Mouse (Mus musculus): ENCODE data around the gene Gabbr2.

The Gabbr2 gene

GRCm38 (mm10) chr4:46752306-46752705, 239.4 kb downstream of the Gabbr2 start:
- DNase-seq = no peak

GRCm38 (mm10) chr4:46749015-46749414, 242.7 kb downstream of the Gabbr2 start:
- no peak for DNase-seq

DNA sequence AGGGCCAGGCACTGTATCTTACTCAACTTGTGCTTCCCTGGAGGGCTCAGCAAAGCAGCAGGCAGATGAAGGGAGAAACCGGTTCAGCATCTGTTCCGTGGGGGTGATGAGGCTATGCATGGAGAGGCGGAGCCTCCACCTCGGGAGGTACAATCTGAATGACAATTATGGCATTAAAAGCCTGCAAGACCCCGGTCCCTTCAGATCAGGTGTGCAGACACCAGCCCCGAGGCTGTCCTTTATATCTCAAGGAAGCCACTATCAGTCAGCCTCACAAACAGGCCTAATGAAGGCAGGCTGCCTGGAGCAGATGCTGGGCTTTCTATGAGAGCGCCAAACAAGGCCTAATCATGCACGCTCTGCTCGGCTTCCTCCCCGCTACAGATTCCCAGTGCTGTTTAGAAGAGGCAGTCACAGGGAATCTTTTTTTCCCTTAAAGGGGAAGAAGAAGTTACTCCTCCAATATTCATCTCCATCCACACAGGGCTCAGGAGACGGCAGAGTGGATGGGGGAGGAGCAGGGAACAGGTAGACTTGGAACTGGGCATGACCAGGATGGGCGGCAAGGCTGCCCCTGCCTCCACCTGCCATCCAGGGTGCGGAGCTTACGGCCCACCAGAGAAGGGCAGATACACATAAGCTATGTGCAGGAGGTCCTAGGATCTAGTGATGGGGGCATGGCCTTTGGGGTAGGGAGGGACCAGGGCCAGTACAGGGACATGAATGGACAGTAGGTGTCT, 244.5 kb downstream of the Gabbr2 start:
- DNase-seq = no peak

- no peak for DNase-seq
Measured at GRCm38 (mm10) chr4:46745536-46745935, 246.1 kb downstream of the Gabbr2 start.

- DNase-seq = no peak
Measured at GRCm38 (mm10) chr4:46744583-46745155, 247.0 kb downstream of the Gabbr2 start.

DNA sequence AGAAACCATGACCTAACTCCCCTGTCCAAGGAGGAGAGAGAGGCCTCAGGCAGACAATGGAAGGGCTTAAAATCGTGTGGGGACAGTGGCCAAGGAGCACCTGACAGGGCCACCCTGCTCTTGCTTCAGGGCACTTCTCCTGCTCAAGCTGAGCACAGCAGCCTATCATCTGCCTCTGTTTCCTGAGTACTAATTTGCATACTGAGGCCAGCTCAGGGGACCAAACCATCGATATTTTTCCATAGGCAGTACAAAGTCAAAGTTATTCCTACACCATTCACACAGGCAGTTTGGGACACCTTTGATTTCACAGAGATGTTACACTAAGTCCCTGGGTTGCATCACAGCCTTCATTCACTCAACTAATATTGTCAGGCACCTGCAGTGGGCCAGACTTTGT, 249.1 kb downstream of the Gabbr2 start:
- DNase-seq = no peak

DNA sequence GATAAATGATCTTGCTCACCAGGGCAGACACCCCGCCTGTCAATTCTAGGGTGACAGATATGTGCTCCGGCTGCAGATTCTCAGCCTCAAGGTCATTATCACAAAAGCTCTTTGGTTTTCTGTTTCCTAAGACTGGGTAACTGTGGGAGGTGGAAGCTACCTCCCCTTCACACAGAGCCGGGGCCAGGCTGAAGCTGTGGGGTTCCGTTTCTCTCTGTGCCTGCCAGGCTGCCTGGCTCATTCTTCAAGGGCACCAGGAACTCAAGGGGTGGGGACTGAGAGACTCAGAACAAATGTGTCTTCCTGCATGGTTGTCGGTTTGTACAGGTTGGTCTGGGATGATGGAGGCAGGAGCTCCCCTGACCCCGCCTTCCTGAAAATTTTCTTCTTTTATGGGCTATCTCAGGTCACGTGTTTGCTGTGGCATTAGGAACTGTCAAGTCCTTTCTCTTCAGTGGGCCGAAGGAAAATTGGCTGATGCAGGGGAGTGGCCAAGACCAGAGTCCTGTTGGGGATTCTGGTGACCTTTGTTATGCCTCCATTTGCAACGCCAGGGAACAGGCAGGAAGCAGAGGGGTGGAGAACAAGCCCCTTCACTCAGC, 254.7 kb downstream of the Gabbr2 start:
- DNase-seq = no peak

DNA sequence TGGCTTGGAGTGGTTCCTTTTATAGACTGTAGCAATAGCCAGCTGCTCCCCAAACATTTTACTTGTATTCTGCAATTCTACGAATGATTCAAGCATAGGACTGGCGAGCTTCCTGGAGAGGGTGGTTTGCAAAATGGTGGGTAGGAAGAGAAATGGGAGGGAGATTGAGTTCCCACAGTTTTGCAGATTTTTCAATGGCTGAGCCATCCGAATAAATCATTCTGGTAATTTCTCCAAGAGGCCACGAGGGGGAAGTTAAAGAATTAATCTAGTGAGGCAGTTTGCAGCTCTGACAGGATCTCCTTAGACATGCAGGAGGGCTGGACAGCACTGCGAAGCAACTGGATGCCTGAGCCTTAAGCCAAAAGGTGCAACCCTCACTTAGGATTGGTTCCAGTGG, 256.8 kb downstream of the Gabbr2 start:
- peak; percentile 11 for DNase-seq

GRCm38 (mm10) chr4:46731590-46731989, 260.1 kb downstream of the Gabbr2 start:
- peak; percentile 11 for DNase-seq

GRCm38 (mm10) chr4:46729306-46730042, 262.2 kb downstream of the Gabbr2 start:
- DNase-seq = no peak

DNA sequence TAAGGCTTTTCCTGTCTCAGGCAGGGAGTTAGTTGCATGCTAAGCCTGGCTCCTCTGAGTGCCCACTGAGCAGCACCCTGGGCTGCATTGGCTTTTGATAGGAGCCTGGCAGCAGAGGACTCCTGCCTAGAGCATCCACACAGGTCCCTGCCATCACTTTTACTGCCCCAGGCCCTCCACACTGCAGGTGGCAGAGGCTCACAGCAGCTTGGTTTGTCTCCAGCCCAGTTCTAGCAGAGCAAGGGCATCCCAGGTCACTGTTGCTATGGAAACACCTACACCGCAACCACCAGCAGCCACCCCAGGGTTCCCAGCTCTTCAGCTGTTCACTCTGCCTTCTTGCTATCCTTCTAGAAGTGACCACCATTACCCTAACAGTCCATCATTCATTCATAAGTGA, 263.4 kb downstream of the Gabbr2 start:
- peak; percentile 9 for DNase-seq

DNA sequence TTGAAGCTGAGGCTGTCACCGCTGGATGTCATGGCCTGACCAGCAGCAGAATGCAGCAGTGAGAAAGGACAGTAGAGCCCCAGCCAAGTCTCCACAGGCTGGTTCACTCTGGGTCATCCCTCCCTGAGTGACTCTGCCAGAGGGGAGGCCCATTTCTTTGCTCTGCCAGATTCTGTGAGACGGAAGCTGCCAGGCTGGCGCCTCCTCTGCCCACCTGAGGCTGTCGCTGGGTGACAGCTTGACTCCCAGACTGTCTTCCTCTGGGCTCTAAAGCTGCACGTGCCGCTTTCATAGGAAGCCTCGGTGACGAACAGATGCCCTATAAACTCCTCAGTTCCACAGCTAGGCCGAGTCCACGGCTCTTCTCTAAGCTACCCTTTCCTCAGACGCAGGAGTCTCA, 264.5 kb downstream of the Gabbr2 start:
- DNase-seq = no peak

DNA sequence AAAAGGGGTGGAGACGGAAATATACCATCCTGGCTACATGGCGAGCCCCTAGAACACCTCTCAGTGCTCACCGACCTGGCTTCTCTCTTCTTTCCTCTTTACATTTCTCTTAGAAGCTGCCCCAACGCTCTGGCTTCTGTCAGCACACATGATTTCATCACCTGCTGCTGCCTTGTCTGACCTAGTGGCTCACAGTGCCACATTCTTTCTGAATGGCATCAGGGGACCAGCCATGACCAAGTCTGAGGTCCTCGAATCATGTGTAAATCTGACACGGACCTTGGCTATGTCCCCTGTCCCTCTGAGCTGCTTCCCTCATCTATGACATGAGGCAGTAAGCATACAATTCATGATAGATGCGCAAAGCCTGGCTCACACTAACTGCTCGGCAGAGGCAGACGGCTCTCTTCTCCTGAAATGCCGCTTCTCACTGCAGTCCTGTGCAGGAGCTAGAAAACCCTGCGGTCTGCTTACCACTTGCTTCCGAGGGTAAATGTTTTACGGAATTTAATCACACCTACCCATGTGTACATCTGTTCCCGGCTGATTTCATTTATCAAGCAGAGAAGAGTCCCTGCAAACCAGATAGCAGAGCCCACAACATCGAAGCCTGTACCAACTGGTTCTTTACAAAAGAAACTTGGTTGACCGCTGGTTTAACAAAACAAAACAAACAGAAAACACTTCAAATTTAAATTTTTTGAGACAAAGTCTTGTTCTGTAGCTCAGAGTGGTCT, 270.7 kb downstream of the Gabbr2 start:
- DNase-seq = no peak

GRCm38 (mm10) chr4:46720070-46720469, 271.6 kb downstream of the Gabbr2 start:
- DNase-seq = peak; percentile 18

DNA sequence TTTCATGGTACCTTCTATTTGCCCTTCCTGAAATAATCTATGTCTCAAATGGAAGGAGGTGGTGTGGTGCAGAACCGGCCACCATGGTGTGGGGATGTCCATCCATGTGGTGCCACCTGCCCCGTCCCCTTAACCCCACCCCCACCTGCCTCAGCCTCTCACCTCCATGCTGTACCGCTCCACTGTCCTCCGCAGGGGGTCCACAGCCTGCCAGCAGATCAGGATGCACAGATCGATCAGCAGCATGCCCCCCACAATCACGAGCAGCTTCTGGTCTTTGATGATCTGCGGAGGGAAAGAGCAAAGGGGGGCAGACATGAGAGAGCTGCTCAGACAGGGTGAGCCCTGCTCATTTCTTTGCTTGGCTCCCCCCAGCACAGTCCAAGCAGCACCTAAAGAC, 273.0 kb downstream of the Gabbr2 start:
- no peak for DNase-seq

GRCm38 (mm10) chr4:46717156-46717555, 274.5 kb downstream of the Gabbr2 start:
- DNase-seq = no peak

DNA sequence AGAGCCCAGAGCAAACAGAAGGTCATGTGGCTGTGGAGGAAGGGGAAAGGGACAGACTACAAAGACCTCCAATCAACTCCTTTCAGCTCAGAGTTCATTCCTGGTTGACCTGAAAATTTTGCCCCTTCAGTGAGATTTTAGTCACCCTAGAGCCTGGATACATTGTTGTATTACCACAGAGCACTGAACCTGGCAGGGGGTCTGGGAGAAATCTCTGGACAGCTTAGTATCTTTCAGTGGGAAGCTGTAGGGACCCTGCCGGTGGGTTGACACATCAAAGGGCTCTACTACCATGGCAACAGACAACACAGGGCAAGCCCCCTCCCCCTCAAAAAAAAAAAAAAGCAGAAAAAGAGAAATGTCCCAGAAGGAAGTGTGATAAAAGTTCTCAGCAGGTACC, 275.3 kb downstream of the Gabbr2 start:
- DNase-seq = no peak

DNA sequence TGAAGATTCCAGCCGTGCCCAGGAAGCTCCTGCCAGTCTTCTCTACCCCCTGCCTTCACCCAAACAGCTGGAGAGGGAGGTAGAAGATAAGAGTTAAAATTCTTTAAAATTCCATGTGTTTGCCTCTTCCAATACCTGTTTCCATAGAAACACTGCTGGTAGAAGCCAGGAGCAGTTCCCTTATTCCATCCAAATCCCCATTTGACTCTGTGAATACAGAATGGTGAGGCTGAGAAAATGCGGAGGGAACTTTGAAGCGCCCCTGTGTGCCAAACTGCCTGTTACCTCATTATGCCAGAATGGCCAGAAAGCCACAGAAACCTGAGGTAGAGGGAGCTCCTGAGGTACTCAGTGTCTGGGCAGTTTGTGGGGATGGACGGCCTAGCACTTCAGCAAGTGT, 281.1 kb downstream of the Gabbr2 start:
- DNase-seq = no peak

DNA sequence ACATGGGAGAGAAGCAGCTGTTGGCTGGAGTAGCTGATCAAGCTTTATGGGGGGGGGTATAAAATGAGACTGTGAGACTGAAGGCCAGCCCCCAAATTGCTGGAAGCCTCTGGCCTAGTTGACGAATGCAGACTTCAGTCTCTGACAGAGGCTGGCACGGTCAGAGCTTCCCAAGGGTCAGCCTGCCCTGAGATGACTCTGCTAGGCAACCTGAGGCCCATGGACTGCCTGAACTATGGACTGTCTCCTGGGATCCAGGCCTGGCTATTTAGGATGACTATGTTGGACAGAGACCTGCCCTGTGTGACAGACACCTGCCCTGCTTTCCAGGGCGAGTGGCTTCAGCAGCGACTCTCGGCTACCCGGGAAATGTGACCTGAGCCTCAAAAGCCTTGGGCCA, 281.7 kb downstream of the Gabbr2 start:
- no peak for DNase-seq

GRCm38 (mm10) chr4:46709492-46709891, 282.2 kb downstream of the Gabbr2 start:
- DNase-seq = no peak

- DNase-seq = no peak
Measured at GRCm38 (mm10) chr4:46705739-46706138, 285.9 kb downstream of the Gabbr2 start.

GRCm38 (mm10) chr4:46703146-46703545, 288.5 kb downstream of the Gabbr2 start:
- no peak for DNase-seq

DNA sequence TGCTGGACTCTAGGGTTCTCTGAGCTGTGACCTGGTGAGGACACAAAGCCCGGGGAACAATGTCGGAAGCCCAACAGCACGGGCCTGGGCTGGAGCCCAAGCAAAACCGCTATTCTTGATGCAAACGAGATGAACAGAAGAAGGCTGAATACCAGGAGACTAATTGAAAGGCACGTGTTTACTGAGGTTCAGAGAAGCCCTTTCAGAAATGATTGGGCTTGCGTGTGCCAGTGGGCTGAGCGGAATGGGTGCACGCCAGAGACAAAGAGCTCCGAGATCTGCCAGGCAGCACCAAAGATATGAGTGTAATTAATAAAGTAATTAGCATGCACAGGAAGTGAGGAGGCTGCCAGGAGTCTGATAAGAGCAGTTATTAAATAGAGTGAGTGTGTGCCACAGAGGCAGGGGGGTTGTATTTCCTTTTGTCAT, 291.4 kb downstream of the Gabbr2 start:
- no peak for DNase-seq
